Mouse (Mus musculus): ENCODE results near the gene Abca17. TPM values are rescaled to one million over a fixed set of nuclear protein-coding genes. Genes with fewer than 3 reads are reported as not detected.

Gene Abca17
- polyA plus RNA-seq, 1 experiment from 2014 or later = 0.23 TPM

DNA sequence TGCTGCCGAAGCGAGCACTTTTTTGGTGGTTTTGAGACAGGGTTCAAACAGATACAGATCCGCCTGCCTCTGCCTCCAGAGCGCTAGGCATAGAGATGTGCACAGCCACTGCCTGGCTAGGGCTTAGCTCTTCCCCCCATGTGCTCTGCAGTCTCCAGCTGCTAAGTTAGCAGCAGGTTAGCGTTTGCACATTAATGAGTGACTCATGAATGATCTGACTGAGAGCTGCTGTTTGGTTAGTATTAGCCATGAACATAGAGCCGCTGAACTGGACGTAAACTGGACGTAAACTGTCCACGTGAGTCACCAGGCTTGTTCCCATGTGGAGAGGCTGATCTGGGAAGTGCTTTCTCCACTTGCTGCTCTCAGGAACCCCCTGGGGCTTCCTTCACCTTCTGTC, 11.7 kb upstream of the Abca17 start:
- ATAC-seq (ENCODE audit: insufficient number of reproducible peaks, insufficient read depth, low FRiP score, low TSS enrichment) = no peak
- H3K36me3 ChIP-seq = peaks cover 3% of the 10 kb centered on the region; the same call in 1 of the 2 replicates
- no peaks in the 10 kb centered on the region for H3K27me3 ChIP-seq
- 81% methylated on average over 9 of the region's 9 CpGs for WGBS
- no peak overlapping the region for H3K4me2 ChIP-seq (replicated peaks)
- H3K4me3 ChIP-seq = no peak overlapping the region
- H3K4me1 ChIP-seq = no peaks in the 10 kb centered on the region
- H3K9me3 ChIP-seq = no peaks in the 10 kb centered on the region
- H3K27ac ChIP-seq = no peak overlapping the region
- H3K9ac ChIP-seq = no peak overlapping the region

DNA sequence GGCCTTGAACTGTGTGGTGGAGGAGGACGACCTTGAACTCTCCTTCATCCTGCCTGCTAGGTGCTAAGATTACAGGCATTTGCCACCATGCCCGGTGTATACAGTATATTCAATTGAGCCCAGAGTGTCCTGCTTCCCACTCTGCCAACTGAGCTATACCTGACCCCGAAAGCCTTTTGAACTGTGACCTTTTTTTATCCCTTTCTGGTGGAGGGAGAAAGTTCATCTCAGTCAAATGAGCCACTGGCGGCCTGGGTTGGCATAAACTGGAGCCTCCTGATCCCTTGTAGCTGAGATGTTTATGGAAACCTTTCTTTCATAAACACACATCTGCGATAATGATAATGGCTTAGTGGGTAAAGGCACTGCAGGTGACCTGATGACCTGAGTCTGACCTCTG, 10.4 kb upstream of the Abca17 start:
- Histone ChIP-seq H3K9ac (no peak overlapping the region), H3K27ac (no peak overlapping the region), H3K4me2 (replicated peaks) (no peak overlapping the region), H3K36me3 (no peaks in the 10 kb centered on the region), H3K4me3 (no peak overlapping the region), H3K4me1 (no peaks in the 10 kb centered on the region), H3K27me3 (no peaks in the 10 kb centered on the region), H3K9me3 (no peaks in the 10 kb centered on the region)
- ATAC-seq (ENCODE audit: insufficient number of reproducible peaks, insufficient read depth, low FRiP score, low TSS enrichment) = no peak
- 81% methylated on average over 5 of the region's 5 CpGs for WGBS

DNA sequence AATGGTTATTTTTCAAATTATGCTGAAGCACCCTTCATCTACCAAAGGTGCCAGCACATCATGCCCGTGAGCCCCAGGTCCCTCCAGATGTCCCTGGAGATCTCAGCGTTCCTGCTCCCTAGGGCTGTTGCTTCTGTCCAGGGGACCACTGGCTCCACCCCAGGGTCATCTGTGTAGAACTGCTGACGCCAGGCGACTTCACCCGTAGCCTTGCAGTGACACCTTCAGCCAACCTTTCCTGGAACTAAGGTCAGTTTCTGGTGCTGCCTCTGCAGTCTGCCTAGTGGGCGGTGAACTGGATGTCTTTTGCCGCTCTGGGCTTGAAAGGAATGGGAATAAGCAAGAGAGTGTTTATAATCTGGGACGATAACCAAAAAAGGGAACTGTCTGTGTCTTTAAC, 10.0 kb upstream of the Abca17 start:
- WGBS = 83% methylated on average over 8 of the region's 8 CpGs

DNA sequence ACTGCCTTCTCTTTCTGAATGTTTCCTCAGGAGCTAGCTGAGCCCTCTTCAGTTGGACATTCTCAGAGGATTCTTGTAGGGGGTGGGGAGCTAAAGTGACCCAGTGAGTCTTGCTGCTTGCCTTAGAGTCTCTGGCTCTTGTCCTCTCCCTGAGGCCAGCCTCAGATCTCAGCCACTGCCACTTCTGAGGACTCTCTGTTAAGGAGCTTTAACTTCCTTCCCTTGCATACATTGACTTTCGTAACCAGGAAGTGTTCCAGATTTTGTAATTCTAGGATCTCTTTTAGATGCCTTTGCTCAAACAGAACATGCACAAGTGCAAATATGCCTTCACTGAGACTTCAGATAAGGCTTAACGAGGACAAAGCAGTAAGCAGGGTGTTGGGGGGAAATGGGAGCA, 9.0 kb upstream of the Abca17 start:
- Histone ChIP-seq H3K9me3 (no peaks in the 10 kb centered on the region), H3K9ac (no peak overlapping the region), H3K27ac (no peak overlapping the region), H3K36me3 (no peaks in the 10 kb centered on the region), H3K4me3 (no peak overlapping the region), H3K4me2 (replicated peaks) (no peak overlapping the region), H3K27me3 (no peaks in the 10 kb centered on the region), H3K4me1 (no peaks in the 10 kb centered on the region)
- WGBS = 80% methylated on average over 2 of the region's 2 CpGs
- ATAC-seq (ENCODE audit: insufficient number of reproducible peaks, insufficient read depth, low FRiP score, low TSS enrichment) = no peak

More for the DNA sequence above, 10.0 kb upstream of the Abca17 start:
- Histone ChIP-seq H3K27ac (no peak overlapping the region), H3K27me3 (no peaks in the 10 kb centered on the region), H3K4me3 (no peak overlapping the region), H3K4me1 (no peaks in the 10 kb centered on the region), H3K9me3 (no peaks in the 10 kb centered on the region), H3K4me2 (replicated peaks) (no peak overlapping the region), H3K36me3 (no peaks in the 10 kb centered on the region), H3K9ac (no peak overlapping the region)
- no peak for ATAC-seq (ENCODE audit: insufficient number of reproducible peaks, insufficient read depth, low FRiP score, low TSS enrichment)

DNA sequence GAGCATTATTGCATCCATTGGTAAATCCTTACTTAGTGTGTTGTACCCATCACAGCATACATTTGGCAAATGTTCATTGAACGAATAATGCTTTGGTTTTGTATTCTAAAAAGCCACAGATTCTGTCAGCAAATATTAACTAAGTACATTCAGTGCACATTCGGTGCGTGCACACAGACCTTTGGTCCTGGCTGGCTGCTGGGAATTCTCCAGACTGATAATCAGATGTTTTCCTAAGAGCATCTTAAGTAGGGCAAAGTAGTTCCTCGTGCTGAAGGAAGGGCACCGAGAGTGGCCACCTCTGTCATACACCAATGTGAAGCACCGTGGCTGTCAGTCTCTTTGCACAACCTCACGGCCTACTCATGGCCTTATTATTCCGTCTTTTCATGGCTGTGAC, 8.1 kb upstream of the Abca17 start:
- no peaks in the 10 kb centered on the region for H3K27me3 ChIP-seq
- 85% methylated on average over 8 of the region's 8 CpGs for WGBS
- no peak overlapping the region for H3K9ac ChIP-seq
- no peak overlapping the region for H3K4me3 ChIP-seq
- no peaks in the 10 kb centered on the region for H3K36me3 ChIP-seq
- no peak for ATAC-seq (ENCODE audit: insufficient number of reproducible peaks, insufficient read depth, low FRiP score, low TSS enrichment)
- no peak overlapping the region for H3K27ac ChIP-seq
- H3K9me3 ChIP-seq = no peaks in the 10 kb centered on the region
- no peak overlapping the region for H3K4me2 ChIP-seq (replicated peaks)
- H3K4me1 ChIP-seq = no peaks in the 10 kb centered on the region

DNA sequence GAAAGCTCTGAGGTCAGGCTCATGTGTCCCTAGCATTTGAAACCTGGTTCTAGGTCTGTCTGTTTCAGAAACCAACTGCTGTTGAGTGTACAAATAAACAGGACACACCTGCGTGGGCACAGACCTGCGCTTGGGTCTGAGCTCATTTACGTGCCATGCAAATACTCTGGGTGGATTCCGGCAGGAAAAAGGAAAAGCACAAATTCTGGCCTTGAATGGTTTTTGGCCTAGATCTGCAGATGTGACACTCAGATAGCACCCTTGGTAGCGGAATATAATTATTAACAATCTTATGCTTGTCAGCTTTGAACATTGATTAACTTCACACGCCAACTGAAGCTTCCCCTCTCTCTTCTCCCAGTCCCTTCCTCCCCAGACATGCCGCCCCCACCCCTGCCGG, 4.4 kb upstream of the Abca17 start:
- peaks cover 6% of the 10 kb centered on the region for H3K4me1 ChIP-seq
- H3K9ac ChIP-seq = no peak overlapping the region
- no peaks in the 10 kb centered on the region for H3K36me3 ChIP-seq
- no peak for ATAC-seq (ENCODE audit: insufficient number of reproducible peaks, insufficient read depth, low FRiP score, low TSS enrichment)
- peaks cover 19% of the 10 kb centered on the region for H3K27me3 ChIP-seq
- no peak overlapping the region for H3K27ac ChIP-seq
- no peak overlapping the region for H3K4me3 ChIP-seq
- no peaks in the 10 kb centered on the region for H3K9me3 ChIP-seq
- H3K4me2 ChIP-seq (replicated peaks) = no peak overlapping the region
- WGBS = 81% methylated on average over 8 of the region's 8 CpGs

DNA sequence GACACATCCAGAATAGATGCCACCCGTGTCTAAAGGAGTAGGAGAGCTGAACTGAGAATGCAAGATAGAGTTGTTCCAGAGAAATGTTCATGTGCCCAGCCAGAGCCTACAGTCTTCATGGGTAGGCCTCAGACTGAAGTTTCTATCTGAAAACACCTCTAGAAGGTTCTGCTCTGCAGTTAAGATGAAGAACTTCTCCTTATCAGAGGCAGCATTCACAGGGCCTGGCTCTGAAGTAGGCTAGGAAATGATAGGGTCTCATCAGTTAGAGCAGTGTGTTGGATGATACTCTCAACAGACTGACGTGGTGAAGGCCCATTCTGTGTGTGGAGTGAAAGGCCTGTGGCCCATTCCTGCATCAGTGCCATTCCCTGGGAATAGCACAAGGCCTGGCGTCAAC, 3.1 kb upstream of the Abca17 start:
- Histone ChIP-seq H3K4me3 (no peak overlapping the region), H3K9ac (no peak overlapping the region), H3K36me3 (no peaks in the 10 kb centered on the region), H3K27ac (no peak overlapping the region), H3K9me3 (no peaks in the 10 kb centered on the region), H3K4me2 (replicated peaks) (no peak overlapping the region), H3K4me1 (peaks cover 6% of the 10 kb centered on the region), H3K27me3 (peaks cover 23% of the 10 kb centered on the region)
- WGBS = 86% methylated on average over 3 of the region's 3 CpGs
- no peak for ATAC-seq (ENCODE audit: insufficient number of reproducible peaks, insufficient read depth, low FRiP score, low TSS enrichment)

DNA sequence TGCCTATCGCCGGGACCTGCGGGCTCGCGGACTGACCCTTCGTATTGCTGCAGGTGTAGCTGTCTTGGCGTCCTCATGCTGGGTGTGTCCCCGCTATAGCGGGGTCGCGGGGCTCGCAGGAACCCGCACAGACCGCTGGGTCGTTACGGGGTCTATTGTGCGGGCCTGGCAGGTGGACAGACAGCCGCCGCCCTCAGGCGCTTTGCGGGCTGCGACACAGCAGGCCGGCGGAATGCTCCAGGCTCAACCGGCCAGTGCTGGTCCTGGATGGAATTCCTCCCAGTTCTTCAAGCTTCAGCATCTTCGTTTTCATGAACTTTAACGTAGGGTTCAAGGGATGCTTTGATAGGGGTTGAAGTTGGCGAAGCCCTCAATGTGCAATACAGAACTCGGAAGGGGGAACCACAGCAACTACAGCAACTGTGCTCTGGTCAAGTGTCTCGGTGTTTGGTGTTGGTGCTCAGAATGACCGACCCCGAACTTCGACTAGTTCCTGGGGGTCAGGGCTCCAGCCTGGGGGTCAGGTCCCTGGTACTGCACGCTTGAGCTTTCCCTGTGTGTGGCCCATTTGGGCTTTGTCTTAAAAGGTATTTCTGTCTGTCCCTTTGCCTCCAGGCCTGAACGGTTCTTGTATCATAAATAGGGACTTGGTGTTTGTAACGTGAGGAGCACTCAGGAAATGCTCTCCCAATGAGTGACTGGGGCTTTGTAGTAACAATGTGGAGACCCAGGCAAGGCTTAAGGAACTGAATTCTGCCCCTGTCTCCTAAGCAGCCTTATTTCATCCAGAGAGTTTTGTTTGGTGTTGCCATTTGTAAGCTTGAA, 1.7 kb upstream of the Abca17 start:
- whole genome bisulfite sequencing = 3% methylated on average over 36 of the region's 36 CpGs
- H3K4me3 ChIP-seq = peak overlapping the region; percentile 63
- H3K27me3 ChIP-seq = peaks cover 29% of the 10 kb centered on the region
- H3K9ac ChIP-seq = peak overlapping the region; percentile 67
- no peaks in the 10 kb centered on the region for H3K9me3 ChIP-seq
- H3K4me1 ChIP-seq = peaks cover 6% of the 10 kb centered on the region
- peak overlapping the region; percentile 92 for H3K4me2 ChIP-seq (replicated peaks)
- no peak overlapping the region for H3K27ac ChIP-seq
- no peak for ATAC-seq (ENCODE audit: insufficient number of reproducible peaks, insufficient read depth, low FRiP score, low TSS enrichment)
- no peaks in the 10 kb centered on the region for H3K36me3 ChIP-seq

DNA sequence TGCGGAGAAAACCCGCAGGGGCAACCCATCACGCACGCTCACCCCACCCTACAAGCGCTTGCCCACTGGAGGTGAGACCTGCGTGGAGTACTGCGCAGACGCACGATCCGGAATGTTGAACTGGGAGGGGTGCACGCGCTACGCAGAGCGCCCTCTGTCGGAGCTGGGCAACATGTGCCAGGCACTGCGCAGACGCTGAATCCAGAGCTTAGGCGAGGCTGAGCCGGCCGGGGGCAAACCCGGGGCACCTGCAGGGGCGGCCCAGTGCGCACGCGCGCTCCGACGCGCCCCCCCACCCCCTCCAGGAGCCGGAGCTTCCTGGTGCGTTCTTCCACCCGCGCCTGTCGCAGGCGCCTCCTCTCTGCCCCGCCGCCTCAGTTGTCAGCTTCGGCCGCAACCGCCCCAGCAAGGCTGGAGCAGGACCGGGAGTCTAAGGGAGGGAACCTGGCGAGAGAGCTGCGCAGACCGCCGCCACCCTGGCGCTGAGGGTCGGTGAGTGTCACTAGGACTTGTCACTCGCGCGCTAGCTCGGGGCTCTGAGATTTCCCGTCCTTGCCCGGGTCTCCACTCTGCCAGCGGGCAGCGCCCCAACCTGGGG, 991 bp upstream of the Abca17 start, which contains the start of gene Abca3:
Gene Abca3, plus strand, starts transcription at position 191 of the 598 bp plus-strand sequence.
- Histone ChIP-seq H3K9ac (peak within 1 kb of the TSS; percentile 67), H3K27ac (no peak within 1 kb of the TSS), H3K9me3 (no peaks in the 10 kb centered on the region), H3K36me3 (no peaks in the 10 kb centered on the region), H3K27me3 (peaks cover 29% of the 10 kb centered on the region), H3K4me1 (peaks cover 6% of the 10 kb centered on the region), H3K4me2 (replicated peaks) (peak within 1 kb of the TSS; percentile 92), H3K4me3 (peak within 1 kb of the TSS; percentile 63)
- under 1% methylated on average over 47 of the region's 55 CpGs for WGBS
- ATAC-seq (ENCODE audit: insufficient number of reproducible peaks, insufficient read depth, low FRiP score, low TSS enrichment) = peak; percentile 92

DNA sequence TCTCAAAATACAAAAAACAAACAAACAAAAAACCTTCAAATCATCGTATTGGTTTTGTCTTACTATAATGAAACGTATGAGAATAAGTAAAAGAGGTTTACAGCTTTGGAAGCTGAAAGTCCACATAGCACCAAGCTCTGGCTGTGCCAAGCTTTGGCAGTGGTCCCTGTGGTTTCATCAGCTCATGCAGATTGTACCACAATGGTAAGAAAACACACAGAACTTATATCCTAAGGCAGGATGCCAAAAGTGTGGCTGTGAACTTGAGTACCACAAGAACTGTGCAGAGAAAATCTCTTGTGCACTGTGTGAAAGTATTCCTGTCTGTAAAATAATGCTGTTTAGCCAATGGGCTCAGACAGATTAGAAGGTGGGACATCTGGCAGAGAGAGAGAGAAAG, 1.7 kb downstream of the Abca17 start:
- Histone ChIP-seq H3K4me1 (peaks cover 6% of the 10 kb centered on the region), H3K4me2 (replicated peaks) (no peak overlapping the region), H3K36me3 (no peaks in the 10 kb centered on the region), H3K4me3 (no peak overlapping the region), H3K27me3 (peaks cover 29% of the 10 kb centered on the region), H3K27ac (no peak overlapping the region), H3K9me3 (no peaks in the 10 kb centered on the region), H3K9ac (no peak overlapping the region)
- ATAC-seq (ENCODE audit: insufficient number of reproducible peaks, insufficient read depth, low FRiP score, low TSS enrichment) = no peak
- 71% methylated on average over 2 of the region's 2 CpGs for WGBS

DNA sequence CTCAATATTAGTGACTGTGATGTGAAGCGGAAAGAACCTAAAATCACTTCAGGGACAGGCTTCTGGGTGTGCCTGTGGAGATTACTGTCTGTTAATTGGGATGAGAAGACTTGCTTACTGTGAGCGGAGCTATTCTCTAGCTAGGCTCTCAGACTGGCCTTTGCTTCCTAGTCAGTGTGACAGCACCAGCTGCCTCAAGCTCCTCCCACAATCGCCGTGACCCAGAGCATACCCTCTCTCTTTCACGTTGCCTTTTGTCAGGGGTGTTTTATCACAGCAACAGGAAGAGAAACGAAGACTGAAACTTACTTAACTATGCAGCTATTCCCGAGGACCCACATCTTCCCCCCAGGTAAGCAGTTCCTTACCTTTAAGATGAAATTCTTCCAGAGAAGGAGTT, 4.0 kb downstream of the Abca17 start:
- Histone ChIP-seq H3K4me1 (peaks cover 6% of the 10 kb centered on the region), H3K9ac (no peak overlapping the region), H3K4me2 (replicated peaks) (no peak overlapping the region), H3K4me3 (no peak overlapping the region), H3K27ac (no peak overlapping the region), H3K9me3 (no peaks in the 10 kb centered on the region), H3K36me3 (no peaks in the 10 kb centered on the region), H3K27me3 (peaks cover 22% of the 10 kb centered on the region)
- 53% methylated on average over 7 of the region's 7 CpGs for WGBS
- ATAC-seq (ENCODE audit: insufficient number of reproducible peaks, insufficient read depth, low FRiP score, low TSS enrichment) = no peak

DNA sequence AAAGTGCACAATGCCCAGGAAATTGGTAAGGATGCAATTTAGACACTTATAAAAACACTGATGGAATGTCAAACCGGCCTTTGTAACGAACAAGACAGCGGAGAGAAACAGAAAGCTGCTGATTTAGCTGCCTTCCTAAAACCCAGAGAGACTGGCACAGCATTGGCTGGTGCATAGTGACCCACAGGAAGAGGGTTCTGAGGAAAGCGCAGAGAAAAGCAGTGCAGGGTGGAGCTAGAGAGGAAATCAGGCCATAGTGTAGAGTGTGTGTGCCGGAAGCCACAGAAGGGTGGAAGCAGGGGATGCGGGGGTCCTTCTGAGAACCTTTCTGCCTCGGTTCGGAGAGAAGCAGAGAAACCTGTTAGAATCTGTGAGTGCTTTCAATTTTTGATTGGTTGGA, 6.2 kb downstream of the Abca17 start:
- H3K36me3 ChIP-seq = no peaks in the 10 kb centered on the region
- H3K27ac ChIP-seq = no peak overlapping the region
- ATAC-seq (ENCODE audit: insufficient number of reproducible peaks, insufficient read depth, low FRiP score, low TSS enrichment) = no peak
- peaks cover 7% of the 10 kb centered on the region; the same call in 1 of the 2 replicates for H3K27me3 ChIP-seq
- 86% methylated on average over 8 of the region's 8 CpGs for WGBS
- H3K9me3 ChIP-seq = no peaks in the 10 kb centered on the region
- H3K9ac ChIP-seq = no peak overlapping the region
- no peaks in the 10 kb centered on the region for H3K4me1 ChIP-seq
- H3K4me2 ChIP-seq (replicated peaks) = no peak overlapping the region
- no peak overlapping the region for H3K4me3 ChIP-seq

Data from embryonic facial prominence, embryonic 12.5 days (tissue).